Mouse (Mus musculus) forebrain, embryonic 11.5 days (tissue): ENCODE data around the gene Lrrfip1. TPM values are rescaled to one million over a fixed set of nuclear protein-coding genes. Genes with fewer than 3 reads are reported as not detected.

Experiments used
- ATAC-seq: fragments of 200-750 bp; cut with Nextera tagmentation; replicated peaks from 2 replicates; pipeline ENCODE4 v1.8.0; 2017; ENCODE audit warnings: moderate TSS enrichment; ENCODE audit not compliant: low FRiP score
- DNase-seq: peaks from one replicate; pipeline ENCODE4 v3.0.0-alpha.2; 2017; ENCODE audit warnings: low spot score
- H3K27ac ChIP-seq: fragments of 300-500 bp; sonication (generic); 2 replicates; pipeline ENCODE4 v1.5.1; 2014; ENCODE audit warnings: low read depth, low read length
- H3K27me3 ChIP-seq: fragments of 300-500 bp; sonication (generic); 2 replicates; pipeline ENCODE4 v1.6.1; 2014; ENCODE audit warnings: mild to moderate bottlenecking, low read length, mixed read lengths; ENCODE audit not compliant: control insufficient read depth, insufficient read depth
- H3K36me3 ChIP-seq: fragments of 300-500 bp; sonication (generic); 2 replicates; pipeline ENCODE4 v1.6.1; 2014; ENCODE audit warnings: mild to moderate bottlenecking, low read length, moderate library complexity, mixed read lengths; ENCODE audit not compliant: control insufficient read depth, insufficient read depth
- H3K4me1 ChIP-seq: fragments of 300-500 bp; sonication (generic); replicated peaks from 2 replicates; pipeline ENCODE4 v1.6.1; 2014; ENCODE audit warnings: low read length, mixed read lengths; ENCODE audit not compliant: control insufficient read depth, insufficient read depth
- H3K4me2 ChIP-seq: fragments of 300-500 bp; sonication (generic); 2 replicates; pipeline ENCODE4 v1.6.1; 2014; ENCODE audit warnings: low read depth, mild to moderate bottlenecking, low read length, moderate library complexity, mixed read lengths; ENCODE audit not compliant: severe bottlenecking
- H3K4me3 ChIP-seq: fragments of 300-500 bp; sonication (generic); 2 replicates; pipeline ENCODE4 v1.5.1; 2014; ENCODE audit warnings: low read depth, low read length
- H3K9ac ChIP-seq: fragments of 300-500 bp; sonication (generic); 2 replicates; pipeline ENCODE4 v1.6.1; 2014; ENCODE audit warnings: low read length
- H3K9me3 ChIP-seq: fragments of 300-500 bp; sonication (generic); 2 replicates; pipeline ENCODE4 v1.6.1; 2016; ENCODE audit warnings: low read length, mixed read lengths; ENCODE audit not compliant: control insufficient read depth
- WGBS: fragments of 180-500 bp; shearing (Covaris S2); extraction: QIAGEN DNeasy Blood & Tissue Kit; methylation state at CpG from one replicate; pipeline ENCODE4 v1.1.7; 2014; 5-methylcytosine and 5-hydroxymethylcytosine counted together
- polyA plus RNA-seq: library from polyadenylated mRNA; unstranded; fragments of >200 nt; fragmentation: Nextera tagmentation; extraction: Ambion mirVana; gene quantifications from 2 replicates; pipeline ENCODE4 v1.2.1, GENCODE M21; 2014

Gene Lrrfip1
- polyA plus RNA-seq, 1 experiment from 2014 or later, result 21.4 TPM

DNA sequence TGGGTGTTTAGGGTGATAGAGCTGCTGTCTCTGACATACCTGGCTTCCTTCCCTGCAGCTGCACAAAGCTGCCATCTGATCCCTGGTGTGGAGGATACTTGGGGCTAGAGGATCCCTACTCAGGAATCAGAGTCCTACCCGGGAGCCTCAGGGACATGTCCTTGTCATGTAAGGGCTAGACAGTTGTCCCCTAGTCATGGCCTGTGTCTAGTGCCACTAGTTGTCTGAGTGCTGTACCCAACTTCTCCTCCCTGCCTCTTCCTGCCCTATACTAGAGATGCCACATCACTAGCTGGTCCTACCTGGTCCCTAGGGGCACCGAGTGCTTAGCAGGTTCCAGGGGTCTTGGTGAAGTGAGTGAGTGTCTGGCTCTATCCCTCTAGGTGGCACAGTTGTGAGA is 138.5 kb downstream of the Lrrfip1 start:
- WGBS, result 82% methylated on average over 2 of the region's 2 CpGs
- Histone ChIP-seq H3K27me3 (no peaks in the 10 kb centered on the region), H3K36me3 (no peaks in the 10 kb centered on the region), H3K4me1 (no peaks in the 10 kb centered on the region), H3K4me3 (no peak overlapping the region), H3K27ac (no peak overlapping the region), H3K4me2 (no peak overlapping the region), H3K9me3 (no peaks in the 10 kb centered on the region), H3K9ac (no peak overlapping the region)
- no peak for DNase-seq
- no peak for ATAC-seq

DNA sequence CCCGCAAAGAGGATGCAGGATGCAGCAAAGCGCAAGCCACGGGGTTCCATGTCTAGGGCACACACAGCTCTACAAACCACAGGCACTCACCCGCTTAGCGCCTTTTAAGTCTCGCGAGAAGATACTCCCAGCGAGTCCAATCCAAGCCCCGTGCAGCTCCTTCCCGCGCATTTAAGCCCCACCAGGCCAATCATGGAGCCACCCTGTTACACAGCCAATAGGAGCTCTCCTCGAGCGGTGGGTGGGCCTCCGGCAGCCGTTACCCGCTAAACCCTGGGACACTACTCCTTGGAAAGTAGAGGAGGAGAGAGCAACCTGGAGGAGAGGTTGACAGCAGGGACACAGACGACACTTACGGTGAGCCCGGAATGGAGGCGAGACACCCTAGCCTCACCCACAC is 146.3 kb downstream of the Lrrfip1 start, which contains the start of gene Rbm44:
Gene Rbm44, plus strand, starts transcription at position 277 of the 400 bp plus-strand sequence.
- DNase-seq (no peak), ATAC-seq (no peak)
- Histone ChIP-seq H3K4me2 (no peak within 1 kb of the TSS), H3K4me1 (no peaks in the 10 kb centered on the region), H3K4me3 (no peak within 1 kb of the TSS), H3K27ac (no peak within 1 kb of the TSS), H3K27me3 (no peaks in the 10 kb centered on the region), H3K9ac (no peak within 1 kb of the TSS), H3K9me3 (no peaks in the 10 kb centered on the region), H3K36me3 (no peaks in the 10 kb centered on the region)
- 71% methylated on average over 20 of the region's 20 CpGs for WGBS

DNA sequence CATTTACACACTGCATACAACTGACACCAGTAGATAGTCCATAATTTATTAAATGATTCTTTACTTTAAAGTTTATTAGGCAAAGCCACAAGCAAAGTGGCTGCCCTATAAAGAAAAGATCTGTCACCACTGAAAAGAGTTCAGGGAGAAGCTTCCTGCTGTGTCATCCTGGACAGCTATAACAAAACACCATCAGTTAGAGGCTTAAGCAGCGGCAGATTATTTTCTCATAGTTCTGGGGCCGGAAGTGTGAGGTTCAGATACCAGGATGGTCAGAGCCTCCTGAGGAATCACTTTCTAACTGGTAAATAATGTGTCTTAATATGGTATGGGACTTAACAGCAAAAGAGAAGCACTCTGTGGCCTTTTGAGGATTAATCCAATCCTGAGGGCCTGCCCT is 153.0 kb downstream of the Lrrfip1 start:
- Histone ChIP-seq H3K27ac (no peak overlapping the region), H3K36me3 (no peaks in the 10 kb centered on the region), H3K4me2 (no peak overlapping the region), H3K4me3 (no peak overlapping the region), H3K9me3 (no peaks in the 10 kb centered on the region), H3K9ac (no peak overlapping the region), H3K4me1 (no peaks in the 10 kb centered on the region), H3K27me3 (no peaks in the 10 kb centered on the region)
- no peak for ATAC-seq
- WGBS, result 62% methylated on average over 2 of the region's 2 CpGs
- DNase-seq, result no peak

DNA sequence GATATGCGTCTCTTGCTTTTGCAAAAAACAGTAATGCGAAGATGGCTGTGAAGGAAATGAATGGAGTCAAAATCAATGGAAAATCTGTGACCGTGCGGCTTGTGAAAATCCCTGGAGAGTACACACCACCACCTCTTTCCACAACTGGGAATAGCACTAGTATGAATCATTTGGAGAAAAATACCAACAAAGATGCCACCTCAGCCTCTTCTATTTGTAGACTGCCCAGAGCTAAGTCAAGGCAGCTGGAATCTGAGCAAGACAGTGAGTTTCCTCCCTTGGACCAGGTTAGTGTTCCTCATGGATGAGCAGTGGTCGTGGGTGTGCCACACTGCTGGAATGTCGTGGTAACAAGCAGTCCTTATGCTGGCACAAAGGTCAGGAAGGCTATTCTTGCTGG is 168.3 kb downstream of the Lrrfip1 start:
- H3K4me3 ChIP-seq, result no peak overlapping the region
- no peak for ATAC-seq
- H3K9ac ChIP-seq, result no peak overlapping the region
- no peak overlapping the region for H3K4me2 ChIP-seq
- no peaks in the 10 kb centered on the region for H3K36me3 ChIP-seq
- H3K27me3 ChIP-seq, result no peaks in the 10 kb centered on the region
- 83% methylated on average over 6 of the region's 6 CpGs for WGBS
- H3K27ac ChIP-seq, result no peak overlapping the region
- no peaks in the 10 kb centered on the region for H3K4me1 ChIP-seq
- H3K9me3 ChIP-seq, result no peaks in the 10 kb centered on the region
- DNase-seq, result no peak

DNA sequence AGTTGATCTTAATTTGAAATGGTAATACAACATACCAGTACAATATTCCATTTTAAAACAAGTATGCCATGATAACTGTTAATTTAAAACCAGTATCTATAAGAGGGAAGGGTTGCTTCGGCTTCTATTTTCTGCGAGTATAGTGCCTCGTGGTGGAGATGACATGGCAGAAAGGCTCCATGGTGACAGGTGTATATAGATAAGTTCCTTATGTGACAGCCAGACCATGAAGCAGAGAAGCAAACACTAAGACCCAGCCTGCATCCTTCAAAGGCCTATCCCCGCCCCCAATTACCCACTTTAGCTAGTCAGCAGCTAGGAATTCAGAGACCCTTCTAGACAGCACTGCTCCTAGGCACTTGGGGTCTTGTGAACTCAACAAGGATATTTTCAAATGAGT is 170.6 kb downstream of the Lrrfip1 start:
- Histone ChIP-seq H3K27me3 (no peaks in the 10 kb centered on the region), H3K4me3 (no peak overlapping the region), H3K9ac (no peak overlapping the region), H3K4me2 (no peak overlapping the region), H3K36me3 (no peaks in the 10 kb centered on the region), H3K4me1 (no peaks in the 10 kb centered on the region), H3K9me3 (no peaks in the 10 kb centered on the region; the same call in 1 of the 2 replicates), H3K27ac (no peak overlapping the region)
- WGBS, result 85% methylated on average over 4 of the region's 4 CpGs
- DNase-seq (no peak), ATAC-seq (no peak)

DNA sequence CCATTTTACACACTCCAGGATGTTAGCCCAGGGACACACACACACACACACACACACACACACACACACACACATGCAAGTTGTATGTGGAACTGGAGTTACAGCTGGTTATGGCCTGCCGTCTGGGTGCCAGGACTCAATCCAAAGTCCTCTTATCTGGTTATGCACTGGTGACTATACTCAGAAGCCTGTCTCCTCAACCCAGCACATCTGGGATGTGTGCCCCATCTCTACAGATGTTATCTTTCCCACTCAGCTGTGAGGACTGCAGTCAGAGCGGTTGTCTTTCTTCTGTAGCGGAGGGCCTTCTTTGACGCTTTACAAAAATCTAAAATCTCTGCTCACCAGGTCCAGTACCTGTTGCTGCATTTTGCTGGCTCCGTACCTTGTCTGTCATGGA is 176.3 kb downstream of the Lrrfip1 start:
- Histone ChIP-seq H3K4me1 (no peaks in the 10 kb centered on the region), H3K9ac (no peak overlapping the region), H3K27ac (no peak overlapping the region), H3K27me3 (peaks cover 4% of the 10 kb centered on the region; the same call in 1 of the 2 replicates), H3K9me3 (no peaks in the 10 kb centered on the region; the same call in 1 of the 2 replicates), H3K4me3 (no peak overlapping the region), H3K4me2 (no peak overlapping the region), H3K36me3 (no peaks in the 10 kb centered on the region)
- no peak for ATAC-seq
- DNase-seq, result no peak
- WGBS, result 91% methylated on average over 5 of the region's 5 CpGs

DNA sequence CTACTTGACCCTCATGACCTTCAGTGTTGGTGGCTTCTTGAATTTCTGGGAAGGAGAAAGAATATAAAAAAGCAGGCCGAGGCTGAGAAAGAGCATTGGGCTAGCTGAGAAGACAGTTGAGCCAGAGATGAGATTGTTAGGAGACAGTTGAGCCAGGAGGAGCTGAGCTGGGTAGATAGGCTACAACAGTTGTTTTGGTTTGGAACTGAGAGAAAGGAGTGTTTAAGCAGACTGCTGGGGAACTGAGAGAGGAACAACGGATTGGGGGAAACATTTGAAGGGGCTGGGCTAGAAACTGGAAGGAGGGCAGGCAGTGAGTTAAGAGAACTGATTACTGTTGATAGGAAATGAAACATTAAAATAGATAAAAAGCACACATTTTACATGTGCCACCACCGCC is 177.5 kb downstream of the Lrrfip1 start:
- DNase-seq, result no peak
- whole genome bisulfite sequencing, result 67% methylated on average over 3 of the region's 3 CpGs
- no peak overlapping the region for H3K4me2 ChIP-seq

DNA sequence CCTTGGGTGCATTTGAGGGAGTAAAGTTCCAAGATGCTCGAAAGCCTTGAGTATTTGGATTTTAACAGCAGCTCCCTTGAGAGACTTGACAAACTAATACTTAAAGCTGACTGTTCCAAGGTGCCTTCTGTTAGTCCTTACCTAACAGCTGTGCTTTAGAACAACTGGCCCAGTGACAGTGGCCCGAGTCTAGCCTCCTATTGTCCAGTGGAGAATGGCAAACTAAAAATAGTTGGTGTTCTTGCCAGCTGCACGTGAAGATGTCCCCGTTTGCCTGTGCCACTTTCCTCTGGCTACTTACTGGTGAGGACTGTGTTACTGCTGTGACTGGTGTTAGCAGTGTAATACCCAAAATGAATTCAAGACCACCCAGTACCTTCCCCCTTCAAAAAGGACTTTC is 178.3 kb downstream of the Lrrfip1 start:
- DNase-seq, result no peak
- H3K27me3 ChIP-seq, result peaks cover 10% of the 10 kb centered on the region; the same call in 1 of the 2 replicates
- no peak overlapping the region for H3K9ac ChIP-seq
- WGBS, result 85% methylated on average over 4 of the region's 4 CpGs
- no peak overlapping the region for H3K4me2 ChIP-seq
- H3K4me3 ChIP-seq, result no peak overlapping the region
- H3K4me1 ChIP-seq, result 0 out of 2 replicates have a peak, but pooled peaks cover 2% of the 10 kb centered on the region
- H3K27ac ChIP-seq, result no peak overlapping the region
- no peak for ATAC-seq
- H3K9me3 ChIP-seq, result no peaks in the 10 kb centered on the region; the same call in 1 of the 2 replicates
- H3K36me3 ChIP-seq, result no peaks in the 10 kb centered on the region

More for the DNA sequence above, 177.5 kb downstream of the Lrrfip1 start:
- no peak overlapping the region for H3K27ac ChIP-seq
- H3K4me1 ChIP-seq, result 0 out of 2 replicates have a peak, but pooled peaks cover 2% of the 10 kb centered on the region
- no peak overlapping the region for H3K4me3 ChIP-seq
- no peak overlapping the region for H3K9ac ChIP-seq
- no peaks in the 10 kb centered on the region; the same call in 1 of the 2 replicates for H3K9me3 ChIP-seq
- no peaks in the 10 kb centered on the region for H3K36me3 ChIP-seq
- no peak for ATAC-seq
- peaks cover 10% of the 10 kb centered on the region; the same call in 1 of the 2 replicates for H3K27me3 ChIP-seq
